Mouse (Mus musculus) urinary bladder, adult 18-20 months (tissue): ENCODE measurements around the gene Yju2.

Experiments
- DNase-seq, 2 experiments: peaks; one replicate each; pipeline ENCODE4 v3.0.0; 2022; ENCODE audit warnings: low spot score in 2 of 2, mixed read lengths in 2 of 2

Gene Yju2

DNA sequence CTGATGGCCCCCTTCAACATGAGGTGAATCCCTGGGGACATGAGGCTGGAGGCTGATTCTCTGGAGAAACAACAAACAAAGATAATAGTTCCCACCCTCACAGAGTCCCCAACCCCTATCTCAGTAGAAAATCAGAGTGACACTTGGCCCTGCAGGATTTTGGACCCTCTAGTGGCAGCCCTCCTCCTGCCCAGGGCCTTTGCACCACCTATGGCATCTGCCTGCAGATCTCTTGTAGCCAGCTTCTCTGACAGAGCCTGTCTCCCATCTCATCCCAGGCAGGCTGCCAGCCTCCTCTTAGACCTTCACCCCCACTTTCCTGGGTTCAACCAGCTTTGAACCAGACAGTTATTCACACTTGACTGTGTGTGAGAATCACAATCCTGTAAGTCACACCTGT is 1.9 kb downstream of the Yju2 start:
- DNase-seq = no peak

DNA sequence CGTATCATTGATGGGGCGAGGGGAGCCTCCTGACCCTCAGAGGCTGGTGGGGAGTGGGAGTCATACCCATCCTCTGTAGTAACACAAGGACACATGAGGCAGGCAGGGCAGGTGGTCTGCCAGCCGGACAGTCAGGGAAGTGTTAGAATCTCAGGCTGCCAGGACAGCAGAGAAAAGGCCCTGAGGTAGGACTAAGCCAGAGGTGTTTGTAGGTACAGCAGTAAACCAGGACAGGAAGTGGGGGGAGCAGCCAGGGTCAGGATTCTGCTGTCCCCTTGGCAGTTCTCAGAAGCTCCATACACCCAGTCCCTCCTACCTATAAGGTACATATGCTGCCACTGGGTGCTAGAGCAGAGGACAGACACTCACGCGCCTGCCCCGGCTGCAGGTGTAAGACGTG is 2.7 kb downstream of the Yju2 start:
- DNase-seq = no peak

DNA sequence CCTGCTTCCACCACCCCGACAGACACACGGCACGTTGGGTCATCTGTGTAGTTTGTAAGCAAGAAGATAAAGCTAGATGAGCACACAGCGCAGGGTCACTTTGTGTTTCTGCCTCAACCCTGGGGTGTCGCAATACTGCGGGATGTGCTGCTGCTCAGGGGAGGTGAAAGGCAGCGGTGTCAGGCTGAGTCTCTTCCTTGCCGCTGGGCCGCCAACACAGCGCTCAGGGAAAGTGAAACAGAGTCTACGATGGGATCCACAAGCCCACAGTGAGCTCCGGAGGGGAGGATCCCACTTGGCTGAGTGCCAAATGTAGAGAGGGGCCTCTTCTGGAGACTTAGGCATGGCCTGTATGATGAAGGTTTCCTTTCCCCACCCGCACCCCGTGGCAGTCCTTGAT is 4.3 kb downstream of the Yju2 start:
- peak in 1 of 2 experiments; percentile 0 for DNase-seq

DNA sequence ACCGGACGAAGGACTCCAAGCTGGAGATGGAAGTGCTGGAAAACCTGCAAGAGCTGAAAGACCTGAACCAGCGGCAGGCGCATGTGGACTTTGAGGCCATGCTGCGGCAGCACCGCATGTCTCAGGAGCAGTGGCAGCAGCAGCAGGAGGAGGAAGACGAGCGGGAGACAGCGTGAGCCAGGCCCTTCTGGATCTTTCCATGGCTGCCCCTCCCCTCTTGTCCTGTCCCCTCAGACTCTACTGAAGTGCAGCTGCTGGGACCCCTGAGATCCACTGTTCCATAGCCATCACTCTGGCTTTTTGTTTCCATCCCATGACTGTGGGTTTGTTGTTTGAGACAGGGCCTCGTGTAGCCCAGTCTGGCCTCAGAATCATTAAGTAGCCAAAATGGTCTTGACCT is 5.6 kb downstream of the Yju2 start:
- DNase-seq = no peak

DNA sequence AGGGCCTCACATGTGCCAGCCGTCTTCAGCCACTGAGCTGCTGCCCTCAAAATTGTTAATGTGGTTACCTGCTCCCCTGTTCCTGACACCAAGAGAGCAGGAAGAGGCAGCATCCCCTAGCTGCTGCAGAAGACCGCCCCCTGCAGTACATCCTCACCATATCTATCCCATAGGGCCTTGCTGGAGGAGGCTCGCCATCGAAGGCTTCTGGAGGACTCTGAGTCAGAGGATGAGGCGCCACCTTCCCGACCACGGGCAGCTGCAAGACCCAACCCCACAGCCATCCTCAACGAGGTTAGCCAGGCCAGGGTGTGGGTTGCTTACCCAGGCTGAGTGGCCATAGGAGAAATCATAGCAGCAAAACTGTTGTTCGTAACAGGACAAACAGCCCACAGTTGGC is 6.1 kb downstream of the Yju2 start:
- DNase-seq = no peak

DNA sequence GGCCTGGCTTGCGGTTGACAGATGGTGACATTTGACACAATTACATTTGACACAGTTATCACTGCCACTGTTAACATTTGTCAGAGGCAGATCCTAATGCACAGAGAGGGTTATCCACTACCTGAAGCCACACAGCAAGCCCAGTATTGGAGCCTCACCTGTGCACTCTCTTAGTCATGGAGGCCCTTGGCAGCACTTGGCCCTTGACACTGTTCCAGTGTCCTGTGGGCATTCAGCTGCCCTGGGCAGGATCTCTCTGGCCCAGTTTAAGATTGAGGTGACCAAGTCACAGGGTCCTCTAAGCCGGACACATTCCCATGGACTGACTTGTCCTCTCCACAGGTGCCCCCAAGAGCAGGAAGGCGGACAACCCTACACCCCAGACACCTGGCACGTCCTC is 8.3 kb downstream of the Yju2 start:
- DNase-seq = no peak

DNA sequence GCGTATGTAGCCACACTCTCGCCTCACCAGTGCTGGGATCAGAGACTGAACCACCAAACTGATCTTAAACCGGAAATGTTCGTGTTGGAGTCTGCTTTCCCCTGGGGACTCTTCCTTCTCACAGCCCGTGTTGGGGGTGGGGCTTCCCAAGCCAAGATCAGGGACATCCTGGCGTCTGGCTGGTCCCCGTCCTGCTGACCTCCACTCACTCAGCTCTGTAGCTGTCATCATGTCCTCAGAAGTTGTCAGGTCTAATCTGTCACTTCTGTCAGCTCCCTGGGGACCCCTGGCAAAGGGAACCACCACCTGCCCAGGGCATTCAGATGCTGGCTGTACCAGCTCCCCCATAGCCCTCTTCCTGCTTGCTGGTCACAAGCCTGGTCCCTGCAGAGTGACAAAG is 9.3 kb downstream of the Yju2 start:
- DNase-seq = no peak

DNA sequence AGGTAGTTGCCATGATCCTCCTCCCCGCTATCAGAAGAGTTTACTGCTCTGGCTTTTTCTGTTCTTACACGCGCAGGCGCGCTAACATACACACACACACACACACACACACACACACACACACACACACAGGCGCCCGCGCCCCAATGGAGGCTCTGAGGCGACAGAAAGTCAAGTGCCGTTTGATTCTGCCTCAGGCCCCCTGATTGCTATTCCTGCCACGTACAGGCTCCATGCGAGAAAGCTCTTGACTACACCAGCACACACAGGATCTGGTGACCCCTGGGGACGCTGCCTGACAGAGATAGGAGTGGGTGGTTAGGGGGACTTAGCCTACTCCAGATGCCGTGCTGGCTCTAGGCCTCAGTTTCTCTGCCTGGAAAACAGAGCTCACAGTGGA is 10.7 kb downstream of the Yju2 start:
- DNase-seq = no peak

DNA sequence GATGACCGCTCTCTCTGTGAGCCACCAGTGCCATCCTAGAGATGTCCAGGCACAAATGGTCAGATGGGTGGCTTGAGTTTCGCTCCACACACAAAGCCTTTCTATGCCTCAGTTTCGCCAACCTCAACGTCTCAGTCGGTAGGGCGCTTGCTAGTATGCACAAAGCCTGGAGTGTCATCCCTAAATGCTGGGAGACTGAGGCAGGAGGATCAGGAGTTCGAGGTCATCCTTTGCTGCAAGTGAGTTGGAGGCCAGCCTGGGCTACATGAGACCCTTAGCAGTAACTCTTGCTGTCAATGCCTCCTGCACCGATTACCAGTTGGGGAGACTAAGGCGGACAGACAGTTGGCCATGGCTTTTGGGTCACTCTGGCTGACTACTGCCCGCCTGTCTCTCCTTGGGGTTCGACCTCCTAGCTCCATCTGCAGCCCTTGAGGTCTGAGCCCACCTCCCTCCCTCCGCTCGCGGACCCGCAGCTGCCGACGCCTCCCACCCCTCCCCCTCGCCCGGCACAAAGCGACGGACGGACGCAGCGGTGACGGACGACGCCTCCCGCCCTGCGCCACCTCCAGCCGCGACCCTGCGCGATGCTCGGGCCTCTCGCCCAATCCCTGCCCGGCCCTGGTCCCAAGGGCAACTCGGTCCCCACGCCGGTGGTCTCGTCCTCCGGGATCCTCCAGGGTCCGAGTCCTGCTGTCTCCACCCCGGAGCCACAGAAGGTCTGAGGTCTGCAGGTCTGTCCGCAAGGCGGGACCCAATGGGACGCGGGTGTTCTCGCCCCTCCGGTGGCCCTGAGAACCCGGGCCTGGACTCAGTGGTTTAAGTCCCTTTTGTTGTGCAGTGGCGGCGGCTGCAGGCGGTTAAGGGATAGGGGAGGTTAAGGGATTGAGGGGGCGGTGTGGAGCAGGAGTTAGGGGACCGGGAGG is 11.3 kb downstream of the Yju2 start, which contains the start of gene Shd:
Gene Shd, plus strand, starts transcription at position 502 of the 926 bp plus-strand sequence.
- DNase-seq = no peak

DNA sequence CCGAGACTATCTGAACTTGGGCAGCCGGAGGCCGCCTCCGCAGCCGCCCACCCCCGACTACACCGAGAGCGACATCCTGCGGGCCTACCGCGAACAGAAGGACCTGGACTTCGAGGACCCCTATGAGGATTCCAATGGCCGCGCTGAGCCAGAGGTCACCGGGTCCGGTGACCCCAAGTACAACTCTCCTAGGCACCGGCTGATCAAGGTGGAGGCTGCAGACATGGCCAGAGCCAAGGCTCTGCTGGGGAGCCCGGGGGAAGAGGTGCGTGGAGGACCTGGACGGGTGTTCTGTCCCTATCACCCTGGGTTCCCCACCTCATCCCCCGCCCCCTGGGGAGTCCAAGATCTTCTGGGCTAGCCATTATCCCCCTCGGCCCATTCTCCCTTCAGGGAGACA is 12.6 kb downstream of the Yju2 start:
- DNase-seq = no peak

DNA sequence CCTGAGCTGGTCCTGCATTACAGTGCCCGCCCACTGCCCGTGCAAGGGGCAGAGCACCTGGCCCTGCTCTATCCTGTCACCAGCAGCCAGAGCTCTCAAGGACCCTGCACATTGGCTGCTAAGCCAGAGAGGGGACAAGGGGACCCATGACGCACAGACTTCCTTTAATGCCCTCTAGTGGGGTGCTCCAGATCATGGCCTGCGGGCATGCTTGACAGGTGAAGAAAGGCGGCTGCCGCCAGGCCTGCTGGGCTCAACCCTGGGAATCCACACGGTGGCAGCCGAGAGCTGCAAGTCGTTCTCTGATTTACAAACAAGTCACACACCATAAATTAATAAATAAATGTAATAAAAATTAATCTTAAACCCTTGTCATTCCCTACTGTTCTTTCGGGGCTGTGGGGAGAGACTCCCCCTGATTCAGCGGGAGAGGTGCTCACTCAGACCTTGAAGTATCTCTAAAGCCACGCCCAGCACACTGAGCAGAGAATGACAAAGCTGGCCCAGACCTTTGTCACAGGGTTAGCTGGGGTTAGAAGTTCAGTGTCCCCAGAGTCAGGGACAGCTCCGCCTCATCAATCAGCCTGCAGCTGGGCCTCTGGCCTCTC is 17.5 kb downstream of the Yju2 start:
- DNase-seq = peak; percentile 50 to 75

DNA sequence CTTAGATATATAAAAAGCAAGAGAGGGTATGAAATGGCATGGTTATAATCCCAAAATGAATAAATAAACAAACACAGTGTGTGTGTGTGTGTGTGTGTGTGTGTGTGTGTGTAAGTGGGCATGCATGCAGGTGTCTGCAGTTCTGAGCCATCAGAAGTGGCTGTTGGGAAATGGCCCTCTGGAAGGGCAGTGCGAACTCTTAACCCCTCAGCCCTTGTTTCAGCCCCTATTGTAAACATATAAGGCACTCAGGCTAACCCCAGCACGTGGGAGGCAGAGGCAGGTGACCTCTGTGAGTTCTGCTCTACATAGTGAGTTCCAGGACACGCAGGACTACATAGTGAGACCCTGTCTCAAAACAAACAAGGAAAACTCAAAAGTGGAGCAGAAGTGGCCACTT is 18.4 kb downstream of the Yju2 start:
- no peak for DNase-seq

DNA sequence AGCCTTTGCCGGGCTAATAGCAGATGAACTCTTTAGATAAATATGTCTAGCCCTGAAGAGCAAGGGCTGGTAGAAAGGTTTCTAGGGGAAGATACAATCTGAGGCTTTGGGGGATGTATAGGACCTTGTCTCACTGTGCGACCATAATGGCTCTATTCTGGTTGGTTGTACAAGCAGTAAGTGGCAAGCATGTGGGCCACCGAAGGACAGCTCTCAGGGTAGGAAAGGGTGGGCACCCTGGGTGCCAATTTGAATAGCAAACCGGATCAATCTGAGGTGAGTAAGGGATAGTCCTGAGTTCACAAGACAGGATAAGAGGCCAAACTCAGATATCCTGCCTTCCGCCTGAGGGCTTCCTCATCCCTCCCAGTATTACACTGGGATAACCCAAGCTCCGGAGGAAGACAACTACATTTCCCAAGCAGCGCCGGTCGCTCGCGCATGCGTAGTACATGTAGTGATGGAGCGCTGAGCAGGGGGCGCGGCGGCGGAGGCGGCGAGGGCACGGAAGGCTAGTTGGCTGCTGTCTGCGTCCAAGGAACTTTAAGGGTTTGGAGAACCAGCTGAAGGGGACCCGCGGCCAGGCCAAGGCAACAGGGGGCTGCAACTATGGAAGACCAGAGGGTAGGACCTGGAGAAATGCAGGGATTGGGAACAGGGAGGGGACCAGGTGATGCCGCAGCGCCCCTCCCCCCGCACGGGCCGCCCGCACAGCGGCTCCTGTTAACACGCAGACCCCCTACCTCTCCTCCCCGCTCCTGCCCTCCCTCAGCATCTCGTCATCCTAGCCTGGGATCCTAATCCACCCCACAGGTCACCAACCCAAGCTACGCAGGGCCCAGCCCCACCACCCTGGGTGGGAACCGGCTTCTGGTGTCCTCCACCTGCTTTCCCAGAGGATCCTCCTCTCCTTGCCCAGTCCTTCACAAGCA is 27.4 kb downstream of the Yju2 start, which contains the start of gene Fsd1:
Gene Fsd1, plus strand, starts transcription at position 480 of the 932 bp plus-strand sequence.
- no peak for DNase-seq

DNA sequence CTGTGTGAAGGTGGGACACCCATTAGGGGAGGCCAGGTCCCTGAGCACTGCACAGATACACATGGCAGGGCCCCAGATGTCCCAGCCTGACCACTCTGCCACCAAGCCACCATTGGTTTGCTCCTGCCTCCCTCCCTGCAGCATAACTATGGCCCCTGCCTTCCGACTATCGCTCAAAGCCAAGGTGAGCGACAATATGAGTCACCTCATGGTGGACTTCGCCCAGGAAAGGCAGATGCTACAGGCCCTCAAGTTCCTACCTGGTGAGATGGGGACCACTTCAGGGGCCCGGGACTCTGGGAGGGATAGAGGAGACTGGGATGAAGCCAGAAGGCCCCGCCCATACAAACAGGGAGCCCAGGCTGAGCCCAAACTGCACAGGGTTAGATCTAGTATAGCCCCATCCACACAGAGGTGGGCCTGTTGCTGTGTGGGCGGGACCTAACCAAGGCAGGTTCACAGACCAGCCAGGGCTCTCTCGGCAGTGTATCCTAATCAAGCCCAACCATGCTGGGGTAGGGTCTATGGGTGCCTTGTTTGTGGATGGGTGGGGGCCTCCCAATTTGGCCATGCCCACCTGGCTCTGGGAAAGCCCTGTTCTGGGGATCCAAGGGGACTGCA is 31.5 kb downstream of the Yju2 start:
- no peak for DNase-seq

DNA sequence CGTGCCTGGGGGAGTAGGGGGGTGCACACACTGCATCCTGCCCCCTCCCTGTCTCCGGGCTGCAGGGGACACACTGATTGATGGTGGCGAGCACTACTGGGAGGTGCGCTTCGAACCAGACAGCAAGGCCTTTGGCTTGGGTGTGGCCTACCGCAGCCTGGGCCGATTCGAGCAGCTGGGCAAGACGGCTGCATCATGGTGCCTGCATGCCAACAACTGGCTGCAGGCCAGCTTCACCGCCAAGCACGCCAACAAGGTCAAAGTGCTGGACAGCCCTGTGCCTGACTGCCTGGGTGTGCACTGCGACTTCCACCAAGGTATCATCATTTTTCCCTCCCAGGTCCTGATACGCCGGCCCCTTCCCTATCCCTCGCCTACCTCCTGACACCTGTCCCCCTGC is 37.1 kb downstream of the Yju2 start:
- no peak for DNase-seq

DNA sequence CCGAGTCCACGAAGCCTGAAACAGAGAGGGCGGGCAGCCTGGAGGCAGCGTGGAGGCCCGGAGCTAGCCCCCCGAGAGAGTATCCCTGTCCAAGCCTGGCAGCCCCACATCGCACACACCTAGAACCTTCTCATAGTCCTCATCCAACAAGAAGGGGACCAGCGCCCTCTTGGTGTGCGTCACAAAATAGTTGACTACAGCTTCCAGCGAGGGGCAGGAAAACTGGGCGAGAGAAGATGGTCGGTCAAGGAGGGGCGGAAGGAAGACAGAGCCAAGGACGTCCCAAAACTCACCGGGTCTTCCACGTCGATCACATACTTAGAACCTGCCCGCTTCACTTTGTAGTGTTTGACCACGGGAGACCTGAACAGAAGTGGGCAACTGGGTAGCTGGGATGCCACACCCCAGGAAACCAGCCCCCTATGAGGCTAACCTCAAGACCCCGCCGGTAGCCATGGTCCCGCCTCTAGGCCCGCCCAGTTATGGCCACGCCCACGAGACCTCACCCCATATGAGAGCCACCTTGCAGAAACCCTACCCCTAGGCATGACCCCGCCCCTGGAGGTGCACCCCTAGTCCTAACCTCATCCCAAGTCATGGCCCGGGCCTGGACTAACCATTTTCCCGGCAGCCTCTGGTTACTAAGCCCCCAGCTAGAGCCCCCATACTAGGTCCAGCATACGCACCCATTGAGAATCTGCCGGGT is 41.0 kb downstream of the Yju2 start:
- no peak for DNase-seq

DNA sequence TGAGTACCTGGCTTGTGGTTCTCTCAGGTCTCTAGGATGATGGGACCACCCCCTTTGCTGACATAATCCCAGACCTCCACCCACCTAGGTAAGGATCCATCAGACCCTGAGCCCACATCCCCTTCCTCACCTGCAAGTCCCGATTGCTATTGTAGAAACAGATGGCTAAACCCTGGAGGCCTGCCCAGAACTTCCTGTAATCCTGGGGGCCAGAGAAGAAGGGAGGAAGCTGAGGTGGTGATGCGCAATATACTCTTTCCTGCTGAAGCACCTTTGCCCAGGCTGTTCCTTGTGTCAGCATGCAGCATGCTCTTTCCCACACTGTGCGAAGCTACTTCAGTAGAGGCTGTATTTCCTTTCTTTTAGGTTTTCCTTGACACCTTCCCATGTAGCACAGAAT is 44.1 kb downstream of the Yju2 start:
- DNase-seq = no peak

DNA sequence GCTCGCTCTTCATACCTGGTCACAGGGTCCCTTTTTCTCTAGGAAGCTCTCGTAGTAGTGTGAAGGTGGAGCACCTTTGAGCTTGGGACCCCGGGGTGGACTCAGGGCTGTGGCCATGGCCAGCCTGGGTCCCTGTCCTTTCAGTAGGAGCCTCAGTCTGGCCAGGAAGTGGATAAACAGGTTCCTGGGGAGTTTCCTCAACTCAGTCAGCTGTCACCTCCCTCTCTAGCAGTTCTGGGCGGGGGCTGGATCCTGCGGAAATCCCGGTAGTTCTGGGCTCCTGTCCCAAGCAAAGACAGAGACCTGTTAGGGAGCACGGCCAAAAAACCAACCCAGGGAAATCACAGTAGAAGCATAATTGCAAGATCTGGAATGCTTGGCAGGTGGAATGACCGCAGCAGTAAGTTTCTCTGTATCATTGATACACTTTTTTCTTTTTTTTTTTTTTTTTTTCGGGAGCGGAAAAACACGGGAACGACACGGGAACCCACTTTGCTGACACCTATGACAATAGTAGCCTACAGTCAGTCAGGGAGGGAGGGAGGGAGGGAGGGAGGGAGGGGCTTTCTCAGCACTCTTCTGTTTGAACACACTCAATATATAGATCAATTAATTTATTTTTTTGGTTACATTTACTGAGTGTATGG is 46.6 kb downstream of the Yju2 start, which contains the start of the genes Stap2 and Mpnd:
Gene Stap2, minus strand, starts transcription at position 170 of the 647 bp plus-strand sequence.
Gene Mpnd, plus strand, starts transcription at position 297 of the 647 bp plus-strand sequence.
- peak; percentile 51 to 55 for DNase-seq

DNA sequence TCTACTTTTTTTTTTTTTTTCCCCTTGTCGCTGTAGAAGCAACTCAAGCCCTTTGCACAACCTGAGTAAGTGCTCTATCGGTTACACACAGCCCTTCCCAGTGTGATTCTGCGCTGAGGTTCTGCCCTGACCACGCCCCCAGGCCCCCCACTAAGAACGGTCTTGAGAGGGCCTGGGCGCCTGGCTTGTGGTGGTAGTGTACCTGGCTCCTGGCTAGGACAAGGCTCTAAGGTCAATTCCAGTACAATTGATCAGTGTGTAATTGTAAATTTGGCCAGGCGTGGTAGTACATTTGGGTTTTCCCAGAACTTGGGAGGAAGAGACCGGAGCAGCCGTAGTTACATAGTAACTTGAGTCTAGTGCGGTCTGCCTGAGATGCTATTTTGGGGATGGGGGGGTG is 48.1 kb downstream of the Yju2 start:
- DNase-seq = no peak
